Mouse (Mus musculus) G1E (cell line): ENCODE measurements around the gene P2rx5. TPM values are rescaled to one million over a fixed set of nuclear protein-coding genes. Genes with fewer than 3 reads are reported as not detected.
A peak's percentile ranks its signal among the peaks of the same experiment; 100 is the strongest.

Experiments
- ATAC-seq: 2 replicates; pipeline ENCODE4 v1.8.0; 2016; ENCODE audit warnings: mild to moderate bottlenecking; ENCODE audit not compliant: insufficient number of reproducible peaks, poor library complexity, low FRiP score, severe bottlenecking; ENCODE audit errors: extremely low read depth
- DNase-seq: peaks from one replicate; pipeline ENCODE4 v3.0.0; 2012; ENCODE audit warnings: low spot score
- H3K27me3 ChIP-seq: 2 replicates; pipeline ENCODE4 v1.6.1; 2012; ENCODE audit warnings: mild to moderate bottlenecking, low read length, inconsistent platforms; ENCODE audit not compliant: insufficient read depth
- H3K36me3 ChIP-seq: replicated peaks from 2 replicates; pipeline ENCODE3; 2012; ENCODE audit warnings: mild to moderate bottlenecking, inconsistent platforms
- H3K4me1 ChIP-seq: 2 replicates; pipeline ENCODE4 v1.6.1; 2012; ENCODE audit warnings: low read depth, low read length, inconsistent platforms, mixed read lengths; ENCODE audit not compliant: insufficient read depth
- H3K4me3 ChIP-seq: 2 replicates; pipeline ENCODE4 v1.5.1; 2012; ENCODE audit warnings: low read depth, mild to moderate bottlenecking, inconsistent platforms, low read length, moderate library complexity, mixed read lengths
- H3K9me3 ChIP-seq: replicated peaks from 2 replicates; pipeline ENCODE4 v1.6.1; 2012; ENCODE audit warnings: inconsistent platforms
- CTCF ChIP-seq: IDR thresholded peaks from 2 replicates; pipeline ENCODE4 v1.5.1; 2012; ENCODE audit warnings: low read depth, low read length, inconsistent platforms, mixed read lengths
- GATA1 ChIP-seq: IDR thresholded peaks from 2 replicates; pipeline ENCODE4 v1.6.1; 2012; ENCODE audit warnings: borderline replicate concordance, low read length, inconsistent platforms, mixed read lengths
- GATA2 ChIP-seq: IDR thresholded peaks from 2 replicates; pipeline ENCODE4 v1.6.1; 2012; ENCODE audit warnings: low read depth, low read length, inconsistent platforms, borderline replicate concordance
- POLR2AphosphoS5 ChIP-seq: IDR thresholded peaks from 2 replicates; pipeline ENCODE4 v1.6.1; 2012; ENCODE audit warnings: low read depth, low read length, inconsistent platforms; ENCODE audit not compliant: insufficient replicate concordance
- TAL1 ChIP-seq: conservative IDR thresholded peaks from 2 replicates; pipeline ENCODE4 v1.6.1; 2012; ENCODE audit warnings: low read depth, low read length, inconsistent platforms, mixed read lengths
- polyA plus RNA-seq: library from polyadenylated mRNA; stranded (reverse); fragments of >175 nt; gene quantifications from 2 replicates; pipeline ENCODE4 v1.2.3, GENCODE M21; 2012
- total RNA-seq, 2 experiments: library from RNA; stranded (forward) in 1 of 2; stranded (reverse) in 1 of 2; fragments of 200-1000 nt in 1 of 2; fragments of >200 nt in 1 of 2; fragmentation: Nextera tagmentation in 1 of 2; gene quantifications; 2 replicates each; pipeline ENCODE4 v1.2.3; 2014 to 2017

P2rx5 gene
- total and polyA plus RNA-seq, 3 experiments, result 0.05 TPM; not detected in 2

DNA sequence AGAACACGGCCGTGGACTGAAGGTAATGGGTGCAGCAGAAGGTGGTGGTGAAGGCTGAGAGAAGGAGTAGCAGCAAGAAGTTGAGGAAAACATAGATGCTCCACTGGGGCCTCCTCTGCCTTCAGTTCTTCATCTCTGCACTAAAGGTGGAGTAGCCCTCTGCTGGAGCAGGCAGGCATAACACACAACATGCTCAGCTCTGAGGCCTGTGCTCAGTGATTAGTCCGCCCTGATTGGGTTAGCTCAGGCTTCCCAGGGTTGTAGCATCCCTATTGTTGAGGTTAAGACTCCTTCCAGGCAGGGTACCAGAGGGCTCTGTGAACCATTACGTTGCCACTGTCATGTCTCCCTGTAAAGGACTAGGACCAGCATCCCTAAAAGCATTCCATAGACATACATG lies 9.0 kb downstream of the P2rx5 start:
- no peaks in the 10 kb centered on the region for H3K9me3 ChIP-seq
- H3K27me3 ChIP-seq, result no peaks in the 10 kb centered on the region
- H3K36me3 ChIP-seq, result peaks cover 85% of the 10 kb centered on the region
- no peak for TF ChIP-seq POLR2AphosphoS5
- TF ChIP-seq GATA1, result no peak
- peak; percentile 73 for TF ChIP-seq CTCF
- DNase-seq, result peak; percentile 33
- peak; percentile 65 for ATAC-seq
- H3K4me1 ChIP-seq, result peaks cover 47% of the 10 kb centered on the region
- H3K4me3 ChIP-seq, result no peak overlapping the region

DNA sequence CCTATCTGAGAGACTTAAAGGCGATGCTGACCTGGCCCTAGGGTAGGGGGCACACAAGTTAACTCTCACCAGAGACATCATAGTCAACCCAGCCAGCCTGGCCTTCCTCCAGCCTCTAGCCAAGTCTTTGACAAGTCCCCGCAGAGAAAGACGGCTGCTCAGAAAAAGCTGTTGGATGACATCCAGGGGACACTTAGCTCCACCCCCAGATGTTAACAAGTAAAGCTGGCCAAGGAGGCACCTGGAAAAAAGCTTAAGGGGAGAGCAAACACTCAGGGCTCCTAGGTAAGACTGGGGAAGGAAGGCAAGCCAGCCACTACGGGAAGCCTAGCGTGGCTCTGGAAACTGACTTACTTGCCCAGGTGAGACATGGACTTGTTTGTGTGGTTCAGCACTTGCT lies 12.0 kb downstream of the P2rx5 start:
- ATAC-seq (no peak), DNase-seq (no peak)
- TF ChIP-seq TAL1 (no peak), GATA1 (no peak), GATA2 (no peak), POLR2AphosphoS5 (no peak), CTCF (no peak)
- no peak overlapping the region for H3K4me3 ChIP-seq
- H3K27me3 ChIP-seq, result no peaks in the 10 kb centered on the region
- H3K9me3 ChIP-seq, result no peaks in the 10 kb centered on the region
- H3K36me3 ChIP-seq, result peaks cover 83% of the 10 kb centered on the region
- peaks cover 45% of the 10 kb centered on the region for H3K4me1 ChIP-seq

DNA sequence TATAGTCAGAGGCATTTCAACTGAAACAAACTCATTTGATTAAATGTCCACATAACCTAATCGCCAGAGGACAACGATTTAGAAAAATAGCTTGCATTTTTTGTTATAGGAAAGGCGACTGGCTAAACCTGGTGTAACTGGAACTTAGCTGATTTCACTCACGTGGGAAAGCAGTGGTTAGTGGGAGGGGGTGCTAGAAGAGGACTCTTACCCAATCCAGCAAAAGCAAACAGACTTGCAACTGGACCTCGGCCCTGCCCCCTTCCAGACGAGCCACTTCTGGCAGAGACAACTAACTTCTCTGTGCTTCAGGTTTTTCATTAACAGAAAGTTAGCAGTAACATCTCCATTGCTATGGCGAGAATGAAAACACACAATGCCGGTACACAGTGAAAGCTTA lies 15.4 kb downstream of the P2rx5 start:
- ATAC-seq, result no peak
- peak; percentile 25 for DNase-seq

GRCm38 (mm10) chr11:73176186-73176585 lies 16.0 kb downstream of the P2rx5 start:
- peaks cover 55% of the 10 kb centered on the region for H3K4me1 ChIP-seq
- H3K36me3 ChIP-seq, result peaks cover 50% of the 10 kb centered on the region
- H3K9me3 ChIP-seq, result no peaks in the 10 kb centered on the region
- H3K27me3 ChIP-seq, result 0 out of 2 replicates have a peak, but pooled peaks cover 2% of the 10 kb centered on the region
- peak; percentile 52 for DNase-seq
- TF ChIP-seq GATA2 (no peak), GATA1 (no peak), TAL1 (no peak), CTCF (no peak), POLR2AphosphoS5 (no peak)
- H3K4me3 ChIP-seq, result peak overlapping the region; percentile 98
- ATAC-seq, result no peak

More for the DNA sequence above, 15.4 kb downstream of the P2rx5 start:
- Histone ChIP-seq H3K4me3 (peak overlapping the region; percentile 98), H3K4me1 (peaks cover 60% of the 10 kb centered on the region), H3K36me3 (peaks cover 52% of the 10 kb centered on the region), H3K27me3 (0 out of 2 replicates have a peak, but pooled peaks cover 2% of the 10 kb centered on the region), H3K9me3 (no peaks in the 10 kb centered on the region)
- TF ChIP-seq CTCF (no peak), GATA2 (no peak), GATA1 (no peak), POLR2AphosphoS5 (no peak), TAL1 (no peak)

GRCm38 (mm10) chr11:73176608-73177508 lies 16.6 kb downstream of the P2rx5 start, which contains the start of the genes Emc6 and Tax1bp3:
TSS of gene Emc6 (minus strand) at chr11:73177037.
TSS of gene Tax1bp3 (plus strand) at chr11:73177083.
- H3K36me3 ChIP-seq, result peaks cover 43% of the 10 kb centered on the region
- TF ChIP-seq GATA2 (no peak), GATA1 (no peak), POLR2AphosphoS5 (no peak), CTCF (no peak), TAL1 (no peak)
- peak; percentile 99 for DNase-seq
- H3K9me3 ChIP-seq, result no peaks in the 10 kb centered on the region
- peak within 1 kb of the TSS; percentile 98 for H3K4me3 ChIP-seq
- H3K4me1 ChIP-seq, result peaks cover 48% of the 10 kb centered on the region
- 0 out of 2 replicates have a peak, but pooled peaks cover 2% of the 10 kb centered on the region for H3K27me3 ChIP-seq
- peak; percentile 98 for ATAC-seq

GRCm38 (mm10) chr11:73177509-73177875 lies 17.3 kb downstream of the P2rx5 start:
- Histone ChIP-seq H3K36me3 (peaks cover 42% of the 10 kb centered on the region), H3K4me1 (peaks cover 42% of the 10 kb centered on the region), H3K9me3 (no peaks in the 10 kb centered on the region), H3K4me3 (peak overlapping the region; percentile 98), H3K27me3 (0 out of 2 replicates have a peak, but pooled peaks cover 2% of the 10 kb centered on the region)
- DNase-seq (peak; percentile 83), ATAC-seq (0 out of 2 replicates have a peak, but pooled peaks have one; percentile 19)
- TF ChIP-seq TAL1 (no peak), POLR2AphosphoS5 (no peak), CTCF (no peak), GATA2 (no peak), GATA1 (no peak)
